Mouse (Mus musculus) limb, embryonic 13.5 days (tissue): ENCODE results near the gene Cdan1. TPM values are rescaled to one million over a fixed set of nuclear protein-coding genes. Genes with fewer than 3 reads are reported as not detected.

Experiments
- ATAC-seq: fragments of 200-750 bp; cut with Nextera tagmentation; 2 replicates; pipeline ENCODE4 v1.8.0; 2017; ENCODE audit warnings: low read depth, moderate number of reproducible peaks, moderate TSS enrichment; ENCODE audit not compliant: low FRiP score
- H3K27ac ChIP-seq: fragments of 300-500 bp; sonication (generic); 2 replicates; pipeline ENCODE4 v1.5.1; 2015; ENCODE audit warnings: inconsistent platforms, mild to moderate bottlenecking, moderate library complexity
- H3K27me3 ChIP-seq: fragments of 300-500 bp; sonication (generic); 2 replicates; pipeline ENCODE4 v1.6.1; 2015; ENCODE audit warnings: mild to moderate bottlenecking, inconsistent platforms
- H3K36me3 ChIP-seq: fragments of 300-500 bp; sonication (generic); 2 replicates; pipeline ENCODE4 v1.6.1; 2015; ENCODE audit warnings: inconsistent platforms, mild to moderate bottlenecking, moderate library complexity
- H3K4me1 ChIP-seq: fragments of 300-500 bp; sonication (generic); 2 replicates; pipeline ENCODE4 v1.6.1; 2015; ENCODE audit warnings: inconsistent platforms
- H3K4me2 ChIP-seq: fragments of 300-500 bp; sonication (generic); replicated peaks from 2 replicates; pipeline ENCODE4 v1.6.1; 2015; ENCODE audit warnings: inconsistent platforms, mild to moderate bottlenecking, moderate library complexity
- H3K4me3 ChIP-seq: fragments of 300-500 bp; sonication (generic); 2 replicates; pipeline ENCODE4 v1.5.1; 2015; ENCODE audit warnings: moderate library complexity, mild to moderate bottlenecking, inconsistent platforms
- H3K9ac ChIP-seq: fragments of 300-500 bp; sonication (generic); 2 replicates; pipeline ENCODE4 v1.6.1; 2015; ENCODE audit warnings: mild to moderate bottlenecking, inconsistent platforms
- H3K9me3 ChIP-seq: fragments of 300-500 bp; sonication (generic); 2 replicates; pipeline ENCODE4 v1.6.1; 2016; ENCODE audit warnings: inconsistent platforms
- WGBS: fragments of 180-500 bp; shearing (Covaris S2); methylation state at CpG from one replicate; pipeline ENCODE4 v1.1.7; 2015; 5-methylcytosine and 5-hydroxymethylcytosine counted together
- polyA plus RNA-seq: library from polyadenylated mRNA; unstranded; fragments of >200 nt; fragmentation: Nextera tagmentation; extraction: Ambion mirVana; gene quantifications from 2 replicates; pipeline ENCODE4 v1.2.1, GENCODE M21; 2015

The Cdan1 gene
- polyA plus RNA-seq, 1 experiment from 2014 or later = 8.1 TPM

GRCm38 (mm10) chr2:120850424-120851082 is 625 bp upstream of the Cdan1 start, which contains the start of gene Ttbk2:
TSS of gene Ttbk2 (minus strand) at chr2:120850604.
- no peaks in the 10 kb centered on the region for H3K36me3 ChIP-seq
- peak; percentile 100 for ATAC-seq
- no peaks in the 10 kb centered on the region for H3K9me3 ChIP-seq
- peak within 1 kb of the TSS; percentile 39; the same call in 1 of the 2 replicates for H3K27ac ChIP-seq
- WGBS = 1% methylated on average over 39 of the region's 39 CpGs
- H3K4me3 ChIP-seq = peak within 1 kb of the TSS; percentile 94
- no peaks in the 10 kb centered on the region for H3K27me3 ChIP-seq
- peak within 1 kb of the TSS; percentile 89 for H3K9ac ChIP-seq
- peaks cover 12% of the 10 kb centered on the region for H3K4me1 ChIP-seq
- peak within 1 kb of the TSS; percentile 86 for H3K4me2 ChIP-seq

- H3K4me1 ChIP-seq = peaks cover 8% of the 10 kb centered on the region
- no peak overlapping the region for H3K4me2 ChIP-seq
- WGBS = 95% methylated on average over 1 of the region's 1 CpGs
- no peaks in the 10 kb centered on the region for H3K9me3 ChIP-seq
- no peak overlapping the region for H3K4me3 ChIP-seq
- ATAC-seq = no peak
- H3K36me3 ChIP-seq = no peaks in the 10 kb centered on the region
- no peak overlapping the region for H3K27ac ChIP-seq
- H3K9ac ChIP-seq = no peak overlapping the region
- H3K27me3 ChIP-seq = no peaks in the 10 kb centered on the region
Observed at GRCm38 (mm10) chr2:120845280-120845679, 4.6 kb downstream of the Cdan1 start.

- Histone ChIP-seq H3K9me3 (no peaks in the 10 kb centered on the region), H3K36me3 (no peaks in the 10 kb centered on the region), H3K4me2 (no peak overlapping the region), H3K4me1 (peaks cover under 1% of the 10 kb centered on the region), H3K4me3 (no peak overlapping the region), H3K27me3 (no peaks in the 10 kb centered on the region), H3K9ac (no peak overlapping the region), H3K27ac (no peak overlapping the region)
- 83% methylated on average over 4 of the region's 4 CpGs for WGBS
- no peak for ATAC-seq
Observed at GRCm38 (mm10) chr2:120843990-120844389, 5.9 kb downstream of the Cdan1 start.

- H3K9me3 ChIP-seq = no peaks in the 10 kb centered on the region; the same call in 1 of the 2 replicates
- no peaks in the 10 kb centered on the region for H3K27me3 ChIP-seq
- no peaks in the 10 kb centered on the region for H3K4me1 ChIP-seq
- H3K4me3 ChIP-seq = no peak overlapping the region
- 0 out of 2 replicates have a peak, but pooled peaks cover 3% of the 10 kb centered on the region for H3K36me3 ChIP-seq
- no peak overlapping the region for H3K27ac ChIP-seq
- ATAC-seq = no peak
- WGBS = 81% methylated on average over 1 of the region's 1 CpGs
- no peak overlapping the region for H3K4me2 ChIP-seq
- H3K9ac ChIP-seq = no peak overlapping the region
Observed at GRCm38 (mm10) chr2:120841211-120841610, 8.7 kb downstream of the Cdan1 start.

GRCm38 (mm10) chr2:120835167-120835566 is 14.8 kb downstream of the Cdan1 start:
- no peaks in the 10 kb centered on the region; the same call in 1 of the 2 replicates for H3K9me3 ChIP-seq
- no peaks in the 10 kb centered on the region for H3K4me1 ChIP-seq
- H3K4me3 ChIP-seq = no peak overlapping the region
- H3K27me3 ChIP-seq = no peaks in the 10 kb centered on the region
- no peak overlapping the region for H3K9ac ChIP-seq
- no peak overlapping the region for H3K4me2 ChIP-seq
- peaks cover 18% of the 10 kb centered on the region; the same call in 1 of the 2 replicates for H3K36me3 ChIP-seq
- WGBS = 91% methylated on average over 4 of the region's 4 CpGs
- ATAC-seq = no peak
- no peak overlapping the region for H3K27ac ChIP-seq

- Histone ChIP-seq H3K4me1 (no peaks in the 10 kb centered on the region), H3K9me3 (no peaks in the 10 kb centered on the region), H3K9ac (no peak overlapping the region), H3K4me3 (no peak overlapping the region), H3K4me2 (no peak overlapping the region), H3K27ac (no peak overlapping the region), H3K27me3 (no peaks in the 10 kb centered on the region), H3K36me3 (no peaks in the 10 kb centered on the region; the same call in 1 of the 2 replicates)
- 60% methylated on average over 1 of the region's 1 CpGs for WGBS
- no peak for ATAC-seq
Observed at GRCm38 (mm10) chr2:120826936-120827638, 22.8 kb downstream of the Cdan1 start.

GRCm38 (mm10) chr2:120770265-120770935 is 79.5 kb downstream of the Cdan1 start:
- H3K27ac ChIP-seq = no peak overlapping the region
- H3K36me3 ChIP-seq = peaks cover 45% of the 10 kb centered on the region
- 81% methylated on average over 2 of the region's 2 CpGs for WGBS
- no peak overlapping the region for H3K4me3 ChIP-seq
- ATAC-seq = no peak
- no peaks in the 10 kb centered on the region for H3K4me1 ChIP-seq
- no peaks in the 10 kb centered on the region for H3K27me3 ChIP-seq
- no peak overlapping the region for H3K4me2 ChIP-seq
- no peak overlapping the region for H3K9ac ChIP-seq
- H3K9me3 ChIP-seq = no peaks in the 10 kb centered on the region

GRCm38 (mm10) chr2:120761922-120762321 is 88.0 kb downstream of the Cdan1 start:
- no peaks in the 10 kb centered on the region for H3K4me1 ChIP-seq
- ATAC-seq = no peak
- no peak overlapping the region for H3K4me2 ChIP-seq
- no peak overlapping the region for H3K9ac ChIP-seq
- peaks cover 27% of the 10 kb centered on the region for H3K36me3 ChIP-seq
- H3K4me3 ChIP-seq = no peak overlapping the region
- no peak overlapping the region for H3K27ac ChIP-seq
- H3K27me3 ChIP-seq = no peaks in the 10 kb centered on the region
- H3K9me3 ChIP-seq = no peaks in the 10 kb centered on the region

- no peak for ATAC-seq
- no peaks in the 10 kb centered on the region for H3K27me3 ChIP-seq
- peaks cover 65% of the 10 kb centered on the region for H3K36me3 ChIP-seq
- no peak overlapping the region for H3K4me2 ChIP-seq
- no peak overlapping the region for H3K27ac ChIP-seq
- H3K4me3 ChIP-seq = no peak overlapping the region
- 87% methylated on average over 2 of the region's 2 CpGs for WGBS
- H3K9me3 ChIP-seq = no peaks in the 10 kb centered on the region
- H3K4me1 ChIP-seq = no peaks in the 10 kb centered on the region
- no peak overlapping the region for H3K9ac ChIP-seq
Observed at GRCm38 (mm10) chr2:120748041-120748440, 101.9 kb downstream of the Cdan1 start.

- no peak for ATAC-seq
- Histone ChIP-seq H3K4me3 (no peak overlapping the region), H3K36me3 (peaks cover 62% of the 10 kb centered on the region), H3K9ac (no peak overlapping the region), H3K9me3 (no peaks in the 10 kb centered on the region), H3K27ac (no peak overlapping the region), H3K27me3 (no peaks in the 10 kb centered on the region), H3K4me2 (no peak overlapping the region), H3K4me1 (no peaks in the 10 kb centered on the region)
- 96% methylated on average over 1 of the region's 1 CpGs for WGBS
Observed at GRCm38 (mm10) chr2:120745496-120745895, 104.4 kb downstream of the Cdan1 start.

GRCm38 (mm10) chr2:120731877-120732530 is 117.9 kb downstream of the Cdan1 start:
- Histone ChIP-seq H3K9ac (peak overlapping the region; percentile 94; the same call in 1 of the 2 replicates), H3K36me3 (peaks cover 17% of the 10 kb centered on the region), H3K4me2 (peak overlapping the region; percentile 95), H3K9me3 (no peaks in the 10 kb centered on the region), H3K27me3 (no peaks in the 10 kb centered on the region), H3K4me3 (peak overlapping the region; percentile 97), H3K4me1 (peaks cover 25% of the 10 kb centered on the region), H3K27ac (peak overlapping the region; percentile 92; the same call in 1 of the 2 replicates)
- ATAC-seq = no peak
- WGBS = 51% methylated on average over 7 of the region's 7 CpGs
